Mouse (Mus musculus) T-helper 2 cell (primary cell): ENCODE data around the gene Guf1.

ENCODE experiments used
- in situ Hi-C: fragments of 300-600 bp; cut with MboI, MseI; formaldehyde crosslinking; loops from one replicate; pipeline ENCODE4 v1.15.1; 2025; ENCODE audit warnings: high pct_unique_total_duplicates

Gene Guf1

GRCm38 (mm10) chr5:69556628-69557403, at the start of gene Guf1:
Guf1 (plus strand) TSS chr5:69556923.
- in situ Hi-C loops: no loop called here

GRCm38 (mm10) chr5:69507045-69507444, 49.7 kb upstream of the Guf1 start:
- in situ Hi-C loops: no loop called here

- in situ Hi-C loops: no loop called here
Observed at GRCm38 (mm10) chr5:69511631-69512030, 45.1 kb upstream of the Guf1 start.

- in situ Hi-C loops: no loop called here
Observed at GRCm38 (mm10) chr5:69512203-69512602, 44.5 kb upstream of the Guf1 start.

- in situ Hi-C loops: no loop called here
Observed at GRCm38 (mm10) chr5:69520661-69521278, 36.0 kb upstream of the Guf1 start.

- in situ Hi-C loops: no loop called here
Observed at GRCm38 (mm10) chr5:69522064-69522463, 34.7 kb upstream of the Guf1 start.

- in situ Hi-C loops: no loop called here
Observed at GRCm38 (mm10) chr5:69523944-69524343, 32.8 kb upstream of the Guf1 start.

- in situ Hi-C loops: no loop called here
Observed at GRCm38 (mm10) chr5:69541680-69542079, 15.0 kb upstream of the Guf1 start.

GRCm38 (mm10) chr5:69542489-69542888, 14.2 kb upstream of the Guf1 start, which contains the start of gene Yipf7:
Yipf7 (minus strand) TSS chr5:69542648.
- in situ Hi-C loops: no loop called here

- in situ Hi-C loops: no loop called here
Observed at GRCm38 (mm10) chr5:69557404-69557935, 747 bp downstream of the Guf1 start.

- in situ Hi-C loops: no loop called here
Observed at GRCm38 (mm10) chr5:69591640-69592461, 35.1 kb downstream of the Guf1 start, which contains the start of gene Gnpda2. Gnpda2 (minus strand) TSS chr5:69592340.

- in situ Hi-C loops: loop anchor here (25.0 kb wide), 1 partner anchor 1861 kb away; no protein-coding TSS in a partner anchor
Observed at GRCm38 (mm10) chr5:69601027-69601426, 44.3 kb downstream of the Guf1 start.

- in situ Hi-C loops: loop anchor here (25.0 kb wide), 1 partner anchor 1849 kb away; no protein-coding TSS in a partner anchor
Observed at GRCm38 (mm10) chr5:69613209-69613796, 56.6 kb downstream of the Guf1 start.

- in situ Hi-C loops: loop anchor here (25.0 kb wide), 1 partner anchor 1841 kb away; no protein-coding TSS in a partner anchor
Observed at GRCm38 (mm10) chr5:69620899-69621298, 64.2 kb downstream of the Guf1 start.
